Mouse (Mus musculus) activated CD4-positive, CD25-positive, alpha-beta regulatory T cell, adult 4 months (primary cell): ENCODE measurements around the gene Cxcl14. TPM values are rescaled to one million over a fixed set of nuclear protein-coding genes. Genes with fewer than 3 reads are reported as not detected.

ENCODE experiments used
- ATAC-seq: one replicate; pipeline ENCODE4 v1.8.0; 2017
- polyA plus RNA-seq, 2 experiments: library from polyadenylated mRNA; unstranded; fragments of 100-300 nt; shearing (Covaris generic); gene quantifications; one replicate each; pipeline ENCODE4 v1.2.1; 2017

Gene Cxcl14
- polyA plus RNA-seq, 2 experiments from 2014 or later = not detected

DNA sequence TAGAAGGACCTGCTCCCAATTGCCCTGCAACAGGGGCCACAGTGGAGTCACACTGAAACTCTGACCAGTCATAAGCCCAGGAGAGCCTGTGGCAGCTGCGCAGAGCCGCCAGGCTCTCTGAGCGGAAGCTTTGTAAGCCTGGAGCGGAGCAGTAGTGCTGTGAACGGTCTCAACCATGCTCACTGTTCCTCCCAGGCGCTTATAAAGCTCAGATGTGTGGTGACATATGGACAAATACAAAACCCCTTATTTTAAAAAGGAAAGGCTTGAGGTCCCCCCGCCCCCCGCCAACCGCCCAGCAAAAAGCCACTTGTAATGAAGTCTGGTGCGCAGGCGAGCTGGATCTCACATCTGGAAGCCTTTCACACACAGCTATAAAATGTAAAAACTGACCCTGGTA, 7.1 kb downstream of the Cxcl14 start:
- ATAC-seq = no peak

DNA sequence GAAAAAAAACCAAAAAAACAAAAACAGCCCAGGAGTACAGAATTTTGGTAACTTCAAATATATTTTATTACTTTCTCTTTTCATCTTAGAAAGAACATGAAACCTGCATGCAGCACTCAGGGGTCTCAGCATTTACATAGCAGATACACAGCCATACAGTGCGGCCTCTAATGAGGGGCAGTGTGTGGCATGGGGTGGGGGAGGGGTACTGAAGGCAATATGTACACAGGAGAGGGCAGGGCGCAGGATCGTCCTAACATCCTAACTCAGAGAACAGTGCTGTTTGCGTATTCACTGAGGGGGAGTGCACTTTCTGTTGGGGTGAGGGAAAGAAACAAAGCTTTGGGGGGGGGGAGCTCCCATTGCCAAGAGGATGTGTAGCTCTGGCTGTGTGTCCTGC, 7.8 kb downstream of the Cxcl14 start:
- ATAC-seq = no peak

- no peak for ATAC-seq
These were observed 9.3 kb downstream of the Cxcl14 start for GRCm38 (mm10) chr13:56287091-56287490.

- ATAC-seq = no peak
These were observed 13.0 kb downstream of the Cxcl14 start for GRCm38 (mm10) chr13:56283321-56283720.

- ATAC-seq = no peak
These were observed 16.0 kb downstream of the Cxcl14 start for GRCm38 (mm10) chr13:56280356-56280755.

GRCm38 (mm10) chr13:56279439-56279838, 16.9 kb downstream of the Cxcl14 start:
- ATAC-seq = no peak

GRCm38 (mm10) chr13:56275171-56275570, 21.2 kb downstream of the Cxcl14 start:
- ATAC-seq = no peak

DNA sequence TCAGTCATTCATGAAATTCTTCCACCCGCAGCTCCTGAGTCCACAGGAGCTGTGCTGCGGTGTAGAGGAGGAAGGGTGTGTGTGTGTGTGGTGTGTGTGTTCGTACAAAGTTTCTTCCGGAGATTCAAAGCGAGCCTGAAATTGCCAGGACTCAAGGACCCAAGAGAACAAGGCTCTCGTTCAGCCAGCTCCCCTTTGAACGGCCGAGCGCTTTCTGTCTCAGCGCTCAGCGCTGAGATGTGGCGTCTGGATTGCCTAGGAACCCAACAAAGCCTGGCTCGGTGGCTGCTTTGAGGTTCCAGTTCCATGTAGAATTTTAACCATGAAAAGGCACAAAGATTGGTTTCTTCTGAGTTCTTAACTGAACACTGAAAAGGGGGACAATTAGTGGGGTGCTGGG, 26.2 kb downstream of the Cxcl14 start:
- no peak for ATAC-seq

- no peak for ATAC-seq
These were observed 29.0 kb downstream of the Cxcl14 start for GRCm38 (mm10) chr13:56267396-56267795.

DNA sequence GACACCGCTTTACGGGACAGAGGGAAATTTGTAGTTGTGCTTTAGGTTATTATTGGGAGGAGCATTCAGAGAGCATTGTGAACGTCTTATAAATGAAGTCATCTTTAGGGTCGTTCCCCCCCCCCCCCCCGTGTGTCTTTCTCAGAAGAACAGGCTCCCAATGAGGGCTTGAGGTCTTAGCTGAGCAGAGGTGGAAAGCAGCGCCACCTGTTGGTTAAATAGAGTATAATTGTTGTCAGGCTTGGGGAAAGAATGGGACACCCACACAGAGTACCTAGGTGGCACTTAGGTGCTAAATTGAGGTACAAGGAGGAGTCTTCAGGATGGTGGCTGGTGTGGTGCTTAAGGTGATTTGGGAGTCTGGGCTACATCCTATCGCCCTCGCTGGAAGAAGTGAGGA, 29.9 kb downstream of the Cxcl14 start:
- no peak for ATAC-seq

- no peak for ATAC-seq
These were observed 30.7 kb downstream of the Cxcl14 start for GRCm38 (mm10) chr13:56265661-56266060.

DNA sequence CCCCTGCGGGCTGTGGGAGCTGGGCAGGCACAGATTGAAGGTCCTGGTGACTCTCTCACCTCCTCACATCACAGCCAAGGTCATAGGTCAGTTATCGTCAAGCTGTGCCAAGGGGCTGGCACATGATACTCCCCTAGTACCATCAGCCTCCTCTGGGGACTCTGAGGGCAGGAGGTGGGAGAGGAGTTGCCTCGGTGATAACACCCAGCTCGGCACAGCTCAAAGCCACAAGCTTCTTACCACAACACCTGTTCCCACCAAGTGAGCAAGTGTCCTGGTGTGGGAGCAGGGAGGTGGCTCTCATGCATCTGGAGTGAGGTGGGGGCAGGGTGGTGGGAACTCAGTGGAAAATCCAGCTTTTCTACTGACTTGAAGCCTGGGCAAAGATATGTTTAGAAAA, 34.1 kb downstream of the Cxcl14 start:
- ATAC-seq = no peak

DNA sequence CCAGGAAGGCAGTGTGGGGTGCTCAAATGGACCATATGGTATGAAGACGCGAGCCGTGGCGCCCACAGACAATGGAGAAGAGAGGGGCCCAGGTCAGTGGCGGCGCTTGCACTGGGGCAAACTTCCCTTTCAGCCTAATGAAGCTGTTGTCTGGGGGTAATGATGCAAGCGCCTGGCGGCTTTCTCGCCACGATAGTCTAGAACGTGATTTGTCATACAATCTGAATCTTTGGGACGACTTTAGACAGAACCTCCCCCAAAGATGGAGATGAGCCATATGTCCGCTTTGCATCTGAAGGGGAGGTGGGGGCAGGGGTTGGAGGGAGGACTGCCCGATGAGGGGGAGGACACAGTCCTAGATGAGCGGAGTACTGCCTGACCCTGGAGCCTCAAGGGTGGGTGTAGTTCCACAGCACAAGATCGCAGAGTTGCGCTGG, 36.0 kb downstream of the Cxcl14 start:
- no peak for ATAC-seq

DNA sequence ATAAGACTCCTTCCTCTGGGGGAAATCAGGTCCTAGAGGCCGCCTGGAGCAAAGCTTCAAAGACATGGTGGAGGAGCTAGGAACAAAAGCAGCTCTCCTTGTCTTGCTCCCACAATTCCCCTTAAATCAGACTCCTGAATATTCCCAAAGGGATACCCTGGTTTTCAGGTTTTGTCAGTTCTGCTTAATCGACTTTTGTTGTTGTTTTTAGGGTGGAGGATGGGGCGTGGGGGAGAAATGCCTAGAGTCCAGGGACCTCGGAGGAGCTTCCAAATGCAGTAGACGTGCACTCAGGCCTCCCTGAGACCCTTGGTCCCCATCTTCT, 36.5 kb downstream of the Cxcl14 start:
- no peak for ATAC-seq

- no peak for ATAC-seq
These were observed 37.1 kb downstream of the Cxcl14 start for GRCm38 (mm10) chr13:56259021-56259925.

DNA sequence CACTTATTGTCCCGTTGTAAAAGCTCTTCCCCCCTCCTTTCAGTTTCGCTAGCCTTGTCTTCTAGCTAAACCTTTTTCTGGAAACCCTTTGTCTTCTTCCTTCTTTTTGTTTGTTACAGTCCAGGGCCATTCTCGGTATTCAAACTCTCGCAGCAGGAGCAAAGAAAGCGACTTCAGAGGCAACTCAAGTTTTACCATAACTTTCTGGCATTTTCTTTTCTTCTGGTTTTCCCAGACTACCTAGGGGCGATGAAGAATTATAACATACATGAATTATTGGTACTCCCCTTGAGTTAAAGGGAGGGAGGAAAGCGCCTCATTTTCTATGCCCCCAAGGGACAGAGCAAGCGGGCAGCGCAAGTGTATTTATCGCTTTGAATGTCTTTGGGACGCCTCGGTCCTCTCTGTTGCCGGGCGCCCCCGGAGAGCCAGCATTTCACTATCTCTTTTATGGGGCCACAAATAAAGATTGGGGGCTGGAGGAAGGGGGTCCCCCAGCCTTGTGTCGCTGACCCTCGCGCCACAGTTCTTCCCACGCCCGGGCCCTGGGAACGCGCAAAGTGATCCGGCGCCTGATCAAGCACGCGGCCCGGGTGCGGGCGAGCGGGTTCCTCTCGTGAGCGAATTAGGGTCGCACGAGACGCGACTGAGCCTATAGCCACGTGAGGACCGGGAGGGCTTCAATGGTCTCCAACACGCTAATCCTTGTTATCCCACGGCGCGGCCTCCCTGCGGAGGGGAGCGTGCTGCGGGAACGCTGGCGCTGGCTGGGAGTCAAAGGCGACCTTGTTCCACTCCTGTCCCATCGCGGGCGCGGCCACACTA, 37.9 kb downstream of the Cxcl14 start:
- no peak for ATAC-seq

GRCm38 (mm10) chr13:56257469-56258153, 38.7 kb downstream of the Cxcl14 start:
- ATAC-seq = no peak

- ATAC-seq = no peak
These were observed 39.5 kb downstream of the Cxcl14 start for GRCm38 (mm10) chr13:56256716-56257299.

DNA sequence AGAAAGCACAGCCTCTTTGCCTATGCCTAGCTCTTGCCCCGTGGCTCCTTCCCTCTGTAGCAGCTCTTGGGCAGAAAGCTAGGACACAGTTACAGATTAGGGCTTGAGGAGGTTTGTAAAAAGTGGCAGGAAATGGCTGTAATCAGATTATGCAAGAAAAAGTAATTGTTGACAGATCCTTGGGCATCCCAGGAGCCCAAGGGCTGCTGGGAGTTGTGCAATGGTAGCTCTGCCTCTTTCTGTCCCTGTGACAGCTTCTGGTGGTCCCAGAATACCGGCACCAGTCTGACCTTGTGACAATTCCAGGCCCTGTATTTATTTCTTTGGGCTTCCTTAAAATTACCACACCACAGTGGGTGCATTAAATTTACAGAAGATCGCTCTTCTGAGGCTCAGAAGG, 43.0 kb downstream of the Cxcl14 start:
- no peak for ATAC-seq

- ATAC-seq = no peak
These were observed 43.6 kb downstream of the Cxcl14 start for GRCm38 (mm10) chr13:56252783-56253182.

DNA sequence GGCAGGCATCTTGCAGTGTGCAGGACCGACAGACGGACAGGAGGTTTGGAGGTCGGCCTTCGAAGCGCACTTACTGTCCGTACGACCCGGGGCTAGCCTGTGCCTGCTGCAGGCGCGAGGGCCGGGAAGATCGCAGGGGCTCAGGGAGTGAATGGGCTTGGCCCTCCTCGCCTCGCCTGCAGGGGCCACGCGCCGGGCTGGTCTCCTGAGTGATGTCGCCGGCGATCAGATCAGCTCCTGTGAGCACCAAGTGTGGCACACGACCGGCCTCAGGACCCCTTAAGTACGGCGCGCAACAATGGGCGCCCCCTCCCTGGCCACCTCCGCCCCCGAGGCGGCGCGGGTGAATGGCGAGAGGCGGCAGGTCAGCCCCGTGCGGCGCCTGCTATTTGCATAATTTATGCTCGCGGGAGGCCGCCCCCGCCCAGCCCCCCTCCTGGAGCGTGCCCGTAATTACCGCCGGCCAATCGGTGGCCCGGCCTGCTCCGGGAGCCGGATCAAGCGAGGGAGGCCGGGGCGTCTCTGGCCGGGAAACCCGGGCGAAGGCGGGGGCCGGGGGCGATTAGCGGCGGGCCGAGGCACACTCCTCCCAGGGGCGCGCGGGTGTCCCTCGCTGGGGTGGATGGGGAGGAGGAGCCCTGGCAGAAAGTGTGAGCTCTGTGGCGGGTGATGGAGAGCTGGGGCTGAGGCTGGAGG, 44.3 kb downstream of the Cxcl14 start, which contains the start of gene Neurog1:
Gene Neurog1, minus strand, starts transcription at position 240 of the 696 bp plus-strand sequence.
- ATAC-seq = no peak
